Mouse (Mus musculus) CD8-positive naive resting alpha-beta T cell, adult 2 months (primary cell): ENCODE measurements around the gene Zfc3h1.

ENCODE experiments used
- DNase-seq, 2 experiments: peaks; one replicate each; pipeline ENCODE4 v3.0.0; 2022; ENCODE audit warnings: low read depth in 2 of 2, low spot score in 2 of 2

The Zfc3h1 gene

DNA sequence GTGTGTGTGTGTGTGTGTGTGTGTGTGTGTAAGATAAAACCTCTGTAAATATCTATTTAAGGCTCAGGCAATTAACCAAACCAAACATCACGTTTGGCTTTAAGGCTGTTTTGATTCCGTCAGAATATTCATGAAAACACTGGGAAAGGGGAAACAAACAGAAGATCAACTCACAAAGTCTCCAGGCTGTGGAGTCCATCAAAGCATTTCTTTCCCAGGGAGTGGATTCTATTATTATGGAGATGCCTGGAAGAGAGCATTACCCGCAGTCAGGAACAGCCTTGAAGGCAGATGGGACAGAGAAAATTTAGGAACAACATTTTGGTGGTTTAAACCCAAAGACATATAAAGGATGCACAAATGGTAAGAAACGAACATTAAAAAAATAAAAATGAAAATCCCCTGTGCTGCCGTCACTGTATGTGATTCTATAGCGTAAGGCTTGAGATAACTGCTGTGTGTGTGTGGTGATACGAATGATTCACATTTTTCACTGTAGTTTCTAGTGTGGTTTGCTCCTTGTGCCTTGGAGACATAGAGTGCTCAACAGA lies 90.3 kb downstream of the Zfc3h1 start:
- no peak for DNase-seq

DNA sequence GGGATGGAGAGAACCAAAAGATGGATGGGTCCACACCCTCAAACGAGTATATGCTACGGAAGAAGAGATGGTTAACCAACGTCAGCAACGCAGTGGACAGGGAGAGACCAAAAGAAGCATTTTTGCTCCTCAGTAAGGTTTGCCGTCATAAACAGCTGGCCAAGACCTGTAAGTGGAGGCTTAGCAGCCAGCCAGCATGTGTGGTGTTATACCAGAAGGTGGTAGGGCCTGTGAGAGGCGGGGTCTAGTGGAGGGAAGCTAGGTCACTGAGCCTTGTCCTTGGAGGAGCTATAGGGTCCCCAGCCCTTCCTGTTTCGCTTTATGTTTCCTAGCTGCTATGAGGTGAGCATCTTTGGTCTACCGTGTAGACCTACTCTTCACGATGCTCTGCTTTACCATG lies 91.7 kb downstream of the Zfc3h1 start:
- DNase-seq = no peak

DNA sequence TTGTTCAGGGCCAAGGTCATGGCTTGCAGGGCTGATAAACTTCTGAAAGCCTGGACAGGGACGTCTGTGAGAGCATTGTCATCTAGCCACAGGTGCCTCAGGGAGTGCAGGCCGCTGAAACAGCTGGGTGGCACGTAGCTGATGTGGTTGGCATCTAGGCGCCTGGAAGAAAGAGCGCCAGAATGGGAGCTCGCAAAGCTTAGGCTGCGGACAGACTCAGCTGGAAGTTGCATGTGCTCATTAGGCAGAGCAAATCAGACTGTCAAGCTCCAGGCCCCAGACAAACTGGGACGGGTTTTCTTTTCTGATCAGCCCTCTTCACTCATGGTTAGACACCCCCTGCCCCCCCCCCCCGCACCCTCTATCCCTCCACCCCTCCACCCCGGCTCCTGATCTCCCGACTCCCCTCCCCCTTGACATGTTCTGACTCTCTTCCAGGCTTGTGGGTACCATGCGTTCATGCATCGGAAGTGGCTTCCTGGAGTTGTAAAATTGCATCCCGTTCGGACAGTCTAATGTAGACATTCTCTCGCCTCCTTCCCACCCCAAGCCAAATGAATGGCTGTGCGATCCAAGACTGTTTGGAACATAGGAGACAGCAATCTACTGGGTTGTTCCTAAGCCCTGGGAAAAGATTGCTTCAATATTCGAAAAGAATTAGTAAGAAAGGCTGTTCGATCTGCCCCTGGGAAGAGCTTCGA lies 93.8 kb downstream of the Zfc3h1 start:
- no peak for DNase-seq
